Mouse (Mus musculus): ENCODE measurements around the gene Dync2li1. TPM values are rescaled to one million over a fixed set of nuclear protein-coding genes. Genes with fewer than 3 reads are reported as not detected.

Gene Dync2li1
- total and polyA plus RNA-seq, 3 experiments = 0.08 TPM; not detected in 2

DNA sequence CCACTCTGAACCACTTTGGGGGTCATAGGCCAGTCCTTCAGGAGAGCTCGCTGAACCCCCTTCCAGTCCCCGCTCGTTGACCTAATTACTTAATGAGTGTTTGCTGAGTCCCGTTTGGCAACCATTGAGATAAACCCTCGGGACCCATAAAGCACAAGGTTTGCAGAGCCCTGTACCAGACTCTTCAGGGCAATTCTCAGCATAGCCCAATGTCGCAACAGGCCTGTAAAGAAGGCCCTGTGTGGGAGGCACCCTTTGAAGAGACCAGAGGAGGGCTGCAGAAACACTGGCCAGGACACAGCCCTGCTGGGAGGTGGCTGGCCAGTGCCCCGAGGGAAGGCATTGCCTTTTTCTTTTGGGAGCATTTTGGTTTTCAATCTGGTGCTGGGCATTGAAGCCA lies 14.3 kb upstream of the Dync2li1 start:
- H3K79me2 ChIP-seq (ENCODE audit: control insufficient read depth, insufficient read depth, low read length, poor library complexity) = no peaks in the 10 kb centered on the region
- H3K4me3 ChIP-seq (ENCODE audit: control insufficient read depth in 1 of 2, insufficient read depth in 1 of 2, low read depth in 2 of 2, low read length in 2 of 2) = no peak overlapping the region
- no peaks in the 10 kb centered on the region; a peak in 1 of 4 replicates for H3K27me3 ChIP-seq (ENCODE audit: control insufficient read depth in 1 of 2, insufficient read depth in 2 of 2, low read length in 2 of 2)
- H3K9ac ChIP-seq (ENCODE audit: control insufficient read depth, low read depth, low read length, poor library complexity, severe bottlenecking) = no peak overlapping the region
- no peaks in the 10 kb centered on the region for H3K9me3 ChIP-seq (replicated peaks; ENCODE audit: insufficient read depth, low read length)
- H3K27ac ChIP-seq (ENCODE audit: control insufficient read depth, low read depth, low read length) = no peak overlapping the region
- H3K4me1 ChIP-seq (ENCODE audit: control insufficient read depth in 1 of 2, insufficient read depth in 2 of 2, low read length in 2 of 2) = no peaks in the 10 kb centered on the region
- H3K36me3 ChIP-seq (ENCODE audit: control insufficient read depth in 1 of 2, insufficient read depth in 2 of 2, low read length in 2 of 2) = no peaks in the 10 kb centered on the region
- no peak for DNase-seq (ENCODE audit: low read depth, low spot score)
- no peak for TF ChIP-seq POLR2A (IDR thresholded peaks at IDR 0.05; ENCODE audit: control insufficient read depth in 1 of 2, insufficient read depth in 1 of 2, low read depth in 1 of 2, low read length in 2 of 2, poor library complexity in 1 of 2)
- TF ChIP-seq RAD21 (IDR thresholded peaks at IDR 0.05; ENCODE audit: low read depth, low read length) = no peak
- no peak for TF ChIP-seq HCFC1 (IDR thresholded peaks at IDR 0.05; ENCODE audit: low read depth, low read length)
- TF ChIP-seq ZKSCAN1 (IDR thresholded peaks at IDR 0.05; ENCODE audit: low read depth, low read length) = no peak
- no peak for TF ChIP-seq JUND (IDR thresholded peaks at IDR 0.05; ENCODE audit: low read depth, low read length)
- no peak for TF ChIP-seq MXI1 (IDR thresholded peaks at IDR 0.05; ENCODE audit: low read depth, low read length)
- TF ChIP-seq CTCF (IDR thresholded peaks at IDR 0.05 in 2 of 3, conservative IDR thresholded peaks at IDR 0.05 in 1 of 3; ENCODE audit: control insufficient read depth in 1 of 3, insufficient read depth in 1 of 3, low read depth in 2 of 3, low read length in 3 of 3, poor library complexity in 1 of 3, severe bottlenecking in 1 of 3) = no peak
- no peak for TF ChIP-seq MAZ (IDR thresholded peaks at IDR 0.05; ENCODE audit: low read depth, low read length)
- no peak for TF ChIP-seq NELFE (IDR thresholded peaks at IDR 0.05; ENCODE audit: low read depth, low read length)
- no peak for TF ChIP-seq CHD1 (IDR thresholded peaks at IDR 0.05; ENCODE audit: low read depth, low read length)

- Histone ChIP-seq H3K4me1 (ENCODE audit: control insufficient read depth in 1 of 2, insufficient read depth in 2 of 2, low read length in 2 of 2) (no peaks in the 10 kb centered on the region), H3K4me3 (ENCODE audit: control insufficient read depth in 1 of 2, insufficient read depth in 1 of 2, low read depth in 2 of 2, low read length in 2 of 2) (no peak overlapping the region), H3K9ac (ENCODE audit: control insufficient read depth, low read depth, low read length, poor library complexity, severe bottlenecking) (no peak overlapping the region), H3K27me3 (ENCODE audit: control insufficient read depth in 1 of 2, insufficient read depth in 2 of 2, low read length in 2 of 2) (no peaks in the 10 kb centered on the region; a peak in 2 of 4 replicates), H3K79me2 (ENCODE audit: control insufficient read depth, insufficient read depth, low read length, poor library complexity) (no peaks in the 10 kb centered on the region), H3K36me3 (ENCODE audit: control insufficient read depth in 1 of 2, insufficient read depth in 2 of 2, low read length in 2 of 2) (no peaks in the 10 kb centered on the region), H3K9me3 (replicated peaks; ENCODE audit: insufficient read depth, low read length) (no peaks in the 10 kb centered on the region), H3K27ac (ENCODE audit: control insufficient read depth, low read depth, low read length) (no peak overlapping the region)
- TF ChIP-seq SMC3 (IDR thresholded peaks at IDR 0.05; ENCODE audit: low read depth, low read length) (no peak), POLR2AphosphoS5 (IDR thresholded peaks at IDR 0.05; ENCODE audit: borderline replicate concordance, low read depth, low read length) (no peak), KAT2A (conservative IDR thresholded peaks at IDR 0.05; ENCODE audit: low read depth, low read length) (no peak), CHD1 (IDR thresholded peaks at IDR 0.05; ENCODE audit: low read depth, low read length) (no peak)
- DNase-seq (ENCODE audit: low read depth, low spot score) = no peak
Observed at GRCm38 (mm10) chr17:84615811-84616210, 10.5 kb upstream of the Dync2li1 start.

- no peak overlapping the region for H3K4me3 ChIP-seq (ENCODE audit: control insufficient read depth in 1 of 2, insufficient read depth in 1 of 2, low read depth in 2 of 2, low read length in 2 of 2)
- no peak for TF ChIP-seq MYC (IDR thresholded peaks at IDR 0.05; ENCODE audit: low read depth, low read length)
- TF ChIP-seq MEF2A (IDR thresholded peaks at IDR 0.05; ENCODE audit: extremely low read depth, insufficient replicate concordance, low read depth, low read length, poor library complexity, severe bottlenecking) = no peak
- TF ChIP-seq MAFK (IDR thresholded peaks at IDR 0.05; ENCODE audit: borderline replicate concordance, low read depth, low read length) = no peak
- no peak for TF ChIP-seq NRF1 (IDR thresholded peaks at IDR 0.05; ENCODE audit: insufficient read depth, low read depth, low read length, poor library complexity, severe bottlenecking)
- no peak for TF ChIP-seq UBTF (IDR thresholded peaks at IDR 0.05; ENCODE audit: borderline replicate concordance, insufficient read depth, low read depth, low read length)
- TF ChIP-seq ZKSCAN1 (IDR thresholded peaks at IDR 0.05; ENCODE audit: low read depth, low read length) = no peak
- no peak for TF ChIP-seq SMC3 (IDR thresholded peaks at IDR 0.05; ENCODE audit: low read depth, low read length)
- TF ChIP-seq POLR2AphosphoS2 (IDR thresholded peaks at IDR 0.05; ENCODE audit: low read length) = no peak
- no peak for TF ChIP-seq MYB (IDR thresholded peaks at IDR 0.05; ENCODE audit: low read depth, low read length)
- no peak for TF ChIP-seq EP300 (IDR thresholded peaks at IDR 0.05; ENCODE audit: low read depth in 1 of 2, low read length in 2 of 2)
- no peak for TF ChIP-seq ELF1 (IDR thresholded peaks at IDR 0.05; ENCODE audit: low read depth, low read length)
- no peak for TF ChIP-seq NELFE (IDR thresholded peaks at IDR 0.05; ENCODE audit: low read depth, low read length)
- no peak for TF ChIP-seq ZC3H11A (IDR thresholded peaks at IDR 0.05; ENCODE audit: low read depth, low read length)
- TF ChIP-seq SIN3A (IDR thresholded peaks at IDR 0.05; ENCODE audit: low read length) = no peak
- TF ChIP-seq HCFC1 (IDR thresholded peaks at IDR 0.05; ENCODE audit: low read depth, low read length) = no peak
- no peak for TF ChIP-seq TBP (IDR thresholded peaks at IDR 0.05; ENCODE audit: low read depth, low read length)
- no peak for TF ChIP-seq MXI1 (IDR thresholded peaks at IDR 0.05; ENCODE audit: low read depth, low read length)
- H3K79me2 ChIP-seq (ENCODE audit: control insufficient read depth, insufficient read depth, low read length, poor library complexity) = no peaks in the 10 kb centered on the region
- H3K27me3 ChIP-seq (ENCODE audit: control insufficient read depth in 1 of 2, insufficient read depth in 2 of 2, low read length in 2 of 2) = peaks cover 0 to 1% of the 10 kb centered on the region in 2 experiments; a peak in 2 of 4 replicates
- no peaks in the 10 kb centered on the region for H3K36me3 ChIP-seq (ENCODE audit: control insufficient read depth in 1 of 2, insufficient read depth in 2 of 2, low read length in 2 of 2)
- H3K9me3 ChIP-seq (replicated peaks; ENCODE audit: insufficient read depth, low read length) = no peaks in the 10 kb centered on the region
- no peak overlapping the region for H3K9ac ChIP-seq (ENCODE audit: control insufficient read depth, low read depth, low read length, poor library complexity, severe bottlenecking)
- no peak overlapping the region for H3K27ac ChIP-seq (ENCODE audit: control insufficient read depth, low read depth, low read length)
- H3K4me1 ChIP-seq (ENCODE audit: control insufficient read depth in 1 of 2, insufficient read depth in 2 of 2, low read length in 2 of 2) = no peaks in the 10 kb centered on the region
- no peak for DNase-seq (ENCODE audit: low read depth, low spot score)
Observed at GRCm38 (mm10) chr17:84616526-84617074, 9.7 kb upstream of the Dync2li1 start.

Measured in MEL (cell line).